Mouse (Mus musculus) midbrain, embryonic 12.5 days (tissue): ENCODE results near the gene Atraid. TPM values are rescaled to one million over a fixed set of nuclear protein-coding genes. Genes with fewer than 3 reads are reported as not detected.

Source experiments
- polyA plus RNA-seq: library from polyadenylated mRNA; unstranded; fragments of >200 nt; fragmentation: Nextera tagmentation; extraction: Ambion mirVana; gene quantifications from 2 replicates; pipeline ENCODE4 v1.2.1, GENCODE M21; 2016

The Atraid gene
- polyA plus RNA-seq, 1 experiment from 2014 or later = 117 TPM

Other genes starting within 250 kb of the Atraid start
- gene Mapre3, start 233.7 kb upstream of the Atraid start, polyA plus RNA-seq = 69.3 and 77.7 TPM in 2 replicates
- 58.4 and 65.5 TPM in 2 replicates for gene Tmem214, start 180.3 kb upstream of the Atraid start, polyA plus RNA-seq
- gene Agbl5, start 159.6 kb upstream of the Atraid start, polyA plus RNA-seq = 30.6 and 32.1 TPM in 2 replicates
- gene Ost4, start 140.5 kb upstream of the Atraid start, polyA plus RNA-seq = 298 and 304 TPM in 2 replicates
- gene Emilin1, start 134.9 kb upstream of the Atraid start, polyA plus RNA-seq = 49.8 and 79.9 TPM in 2 replicates
- gene Khk, start 126.9 kb upstream of the Atraid start, polyA plus RNA-seq = 5.6 TPM in 2 replicates
- gene Cgref1, start 102.7 kb upstream of the Atraid start, polyA plus RNA-seq = 7.8 and 9.0 TPM in 2 replicates
- gene Preb, start 88.0 kb upstream of the Atraid start, polyA plus RNA-seq = 121 and 131 TPM in 2 replicates
- not detected in 2 replicates for gene Tcf23, start 79.7 kb upstream of the Atraid start, polyA plus RNA-seq
- gene Slc5a6, start 612 bp downstream of the Atraid start, polyA plus RNA-seq = 11.7 and 12.9 TPM in 2 replicates
- gene Cad, start 6.5 kb downstream of the Atraid start, polyA plus RNA-seq = 39.2 and 39.7 TPM in 2 replicates
- gene Dnajc5g, start 58.0 kb downstream of the Atraid start, polyA plus RNA-seq = not detected in 2 replicates
- gene Slc30a3, start 59.9 kb downstream of the Atraid start, polyA plus RNA-seq = 10.7 and 11.2 TPM in 2 replicates
- not detected in 2 replicates for gene Trim54, start 68.4 kb downstream of the Atraid start, polyA plus RNA-seq
- not detected in 2 replicates for gene Ucn, start 90.5 kb downstream of the Atraid start, polyA plus RNA-seq
- gene Mpv17, start 105.9 kb downstream of the Atraid start, polyA plus RNA-seq = 53.1 and 56.8 TPM in 2 replicates
- 1.3 and 3.6 TPM in 2 replicates for gene Gm29609, start 131.6 kb downstream of the Atraid start, polyA plus RNA-seq
- gene Gtf3c2, start 131.8 kb downstream of the Atraid start, polyA plus RNA-seq = 97.3 and 97.6 TPM in 2 replicates
- gene Snx17, start 144.9 kb downstream of the Atraid start, polyA plus RNA-seq = 141 and 153 TPM in 2 replicates
- 65.6 and 68.0 TPM in 2 replicates for gene Eif2b4, start 145.1 kb downstream of the Atraid start, polyA plus RNA-seq
- gene Zfp513, start 154.0 kb downstream of the Atraid start, polyA plus RNA-seq = 22.0 and 25.2 TPM in 2 replicates
- gene Ppm1g, start 172.4 kb downstream of the Atraid start, polyA plus RNA-seq = 163 and 167 TPM in 2 replicates
- gene Nrbp1, start 192.6 kb downstream of the Atraid start, polyA plus RNA-seq = 144 and 151 TPM in 2 replicates
- 0.63 and 0.71 TPM in 2 replicates for gene Gm9970, start 192.9 kb downstream of the Atraid start, polyA plus RNA-seq
- 3.3 and 4.7 TPM in 2 replicates for gene Krtcap3, start 203.4 kb downstream of the Atraid start, polyA plus RNA-seq
- 50.7 and 56.1 TPM in 2 replicates for gene Ift172, start 242.8 kb downstream of the Atraid start, polyA plus RNA-seq
- gene Fndc4, start 247.8 kb downstream of the Atraid start, polyA plus RNA-seq = 57.8 and 64.6 TPM in 2 replicates
- gene Gckr, start 249.1 kb downstream of the Atraid start, polyA plus RNA-seq = 0.20 and 0.48 TPM in 2 replicates